8 mouse cellular contexts compared by ENCODE assay signal in genomic region chr6:120192211-120192870, GRCm38 (mm10).
DNase-seq lines count a peak whose midpoint lies in the region; ATAC-seq and TF ChIP-seq lines count a peak whose summit lies in the region.

No protein-coding gene starts in this region.

- no peaks in the 10 kb centered on the region for H3K79me2 ChIP-seq in heart, adult 2 months (replicated peaks; ENCODE audit: control insufficient read depth, insufficient read depth, low read length)

- 0 out of 2 replicates have a peak, but pooled peaks cover 5% of the 10 kb centered on the region for H3K4me1 ChIP-seq in hindbrain, embryonic 11.5 days (replicated peaks; ENCODE audit: control insufficient read depth, insufficient read depth, low read length)
- peaks cover 22% of the 10 kb centered on the region for H3K4me1 ChIP-seq in hindbrain, embryonic 13.5 days (replicated peaks)
- H3K4me1 ChIP-seq in heart, adult 2 months (ENCODE audit: control insufficient read depth, insufficient read depth, low read length) = peaks cover 22% of the 10 kb centered on the region
- peaks cover 17 to 28% of the 10 kb centered on the region in 2 experiments for H3K4me1 ChIP-seq in liver, embryonic 14.5 days (replicated peaks; ENCODE audit: control insufficient read depth in 2 of 2, insufficient read depth in 2 of 2, low read length in 1 of 2)

- peak; percentile 49; the same call in 1 of the 2 replicates for TF ChIP-seq POLR2A in heart, adult 2 months (IDR thresholded peaks at IDR 0.05; ENCODE audit: insufficient read depth, low read depth, low read length)

- H3K4me3 ChIP-seq in hindbrain, embryonic 11.5 days (ENCODE audit: low read depth, low read length) = no peak overlapping the region
- no peak overlapping the region for H3K4me3 ChIP-seq in hindbrain, embryonic 13.5 days
- H3K4me3 ChIP-seq in heart, adult 2 months = no peak overlapping the region
- no peak overlapping the region for H3K4me3 ChIP-seq in liver, embryonic 14.5 days (ENCODE audit: insufficient read depth in 1 of 2, low read depth in 2 of 2, low read length in 2 of 2)

- H3K27ac ChIP-seq in hindbrain, embryonic 11.5 days (ENCODE audit: low read depth, low read length) = no peak overlapping the region
- no peak overlapping the region for H3K27ac ChIP-seq in hindbrain, embryonic 13.5 days
- H3K27ac ChIP-seq in heart, adult 2 months = peak overlapping the region; percentile 80
- H3K27ac ChIP-seq in liver, embryonic 14.5 days = no peak overlapping the region

- H3K4me2 ChIP-seq in hindbrain, embryonic 11.5 days (replicated peaks; ENCODE audit: low read depth, low read length) = no peak overlapping the region
- H3K4me2 ChIP-seq in hindbrain, embryonic 13.5 days = no peak overlapping the region
- H3K4me2 ChIP-seq in liver, embryonic 14.5 days (ENCODE audit: low read depth) = peak overlapping the region; percentile 9; the same call in 1 of the 2 replicates

- intact Hi-C loops in heart, adult 2 months (cut with DNase I) = no loop called here

- TF ChIP-seq EP300 in heart, adult 2 months (IDR thresholded peaks at IDR 0.05; ENCODE audit: insufficient read depth, low read depth, low read length) = no peak
- TF ChIP-seq EP300 in liver, embryonic 14.5 days (IDR thresholded peaks at IDR 0.05; ENCODE audit: low read depth) = no peak

- TF ChIP-seq CTCF in heart, adult 2 months (IDR thresholded peaks at IDR 0.05) = no peak
- TF ChIP-seq CTCF in liver, embryonic 14.5 days (IDR thresholded peaks at IDR 0.05; ENCODE audit: low read depth) = no peak

- H3K9me3 ChIP-seq in hindbrain, embryonic 11.5 days (ENCODE audit: control insufficient read depth, low read length) = no peaks in the 10 kb centered on the region
- H3K9me3 ChIP-seq in hindbrain, embryonic 13.5 days = no peaks in the 10 kb centered on the region
- no peaks in the 10 kb centered on the region for H3K9me3 ChIP-seq in liver, embryonic 14.5 days (ENCODE audit: control insufficient read depth, low read length)

- H3K36me3 ChIP-seq in hindbrain, embryonic 11.5 days (ENCODE audit: control insufficient read depth, insufficient read depth, low read length) = no peaks in the 10 kb centered on the region
- H3K36me3 ChIP-seq in hindbrain, embryonic 13.5 days = no peaks in the 10 kb centered on the region
- H3K36me3 ChIP-seq in heart, adult 2 months (ENCODE audit: control insufficient read depth, insufficient read depth, low read length) = no peaks in the 10 kb centered on the region
- no peaks in the 10 kb centered on the region for H3K36me3 ChIP-seq in liver, embryonic 14.5 days (replicated peaks; ENCODE audit: control insufficient read depth, insufficient read depth, low read depth)

- ATAC-seq in hindbrain, embryonic 11.5 days (ENCODE audit: low FRiP score) = no peak
- ATAC-seq in hindbrain, embryonic 13.5 days (ENCODE audit: low FRiP score) = no peak
- ATAC-seq in liver, embryonic 14.5 days (ENCODE audit: insufficient read depth) = no peak

- 0 out of 2 replicates have a peak overlapping the region, but pooled peaks have one; percentile 0 for H3K9ac ChIP-seq in hindbrain, embryonic 11.5 days (ENCODE audit: low read depth, low read length)
- H3K9ac ChIP-seq in hindbrain, embryonic 13.5 days = no peak overlapping the region
- H3K9ac ChIP-seq in heart, adult 2 months (ENCODE audit: low read depth, low read length) = 0 out of 2 replicates have a peak overlapping the region, but pooled peaks have one; percentile 1
- no peak overlapping the region for H3K9ac ChIP-seq in liver, embryonic 14.5 days (replicated peaks)

- DNase-seq in hindbrain, embryonic 11.5 days (ENCODE audit: low spot score) = peak; percentile 51
- peak; percentile 50 to 62 for DNase-seq in cerebellum, postnatal 36 days
- peak; percentile 85 to 89 for DNase-seq in heart, adult 2 months
- DNase-seq in kidney, adult 8-10 months = peak; percentile 41 to 47
- DNase-seq in liver, embryonic 14.5 days (ENCODE audit: low read depth in 3 of 3, low spot score in 3 of 3) = no peak
- peak; percentile 45 for DNase-seq in ovary, postnatal 10 days (ENCODE audit: low spot score)
- DNase-seq in thymus, postnatal 10 days (ENCODE audit: low spot score in 2 of 2) = no peak

- H3K27me3 ChIP-seq in hindbrain, embryonic 11.5 days (ENCODE audit: control insufficient read depth, insufficient read depth, low read length) = no peaks in the 10 kb centered on the region
- peaks cover 21% of the 10 kb centered on the region for H3K27me3 ChIP-seq in hindbrain, embryonic 13.5 days
- H3K27me3 ChIP-seq in heart, adult 2 months (ENCODE audit: control insufficient read depth, insufficient read depth, low read length) = no peaks in the 10 kb centered on the region
- no peaks in the 10 kb centered on the region for H3K27me3 ChIP-seq in liver, embryonic 14.5 days (ENCODE audit: control insufficient read depth, insufficient read depth, low read length)

- WGBS in hindbrain, embryonic 11.5 days = 13% methylated on average over 13 of the region's 15 CpGs
- 13% methylated on average over 14 of the region's 15 CpGs for WGBS in hindbrain, embryonic 13.5 days
- WGBS in heart, adult 2 months = 17% methylated on average over 15 of the region's 15 CpGs
- WGBS in liver, embryonic 14.5 days (ENCODE audit: insufficient replicate concordance) = 57% methylated on average over 15 of the region's 15 CpGs

Comparison
In these comparisons a context has a peak if more than half of its experiments do, and no peak if none do; other contexts are left out.
1. H3K9ac ChIP-seq: peak in hindbrain, embryonic 11.5 days (single experiment) and heart, adult 2 months (single experiment); none in hindbrain, embryonic 13.5 days (single experiment) and liver, embryonic 14.5 days (single experiment).
2. DNase-seq: peak in hindbrain, embryonic 11.5 days (single experiment), cerebellum, postnatal 36 days (2 of 2), heart, adult 2 months (2 of 2), kidney, adult 8-10 months (2 of 2) and ovary, postnatal 10 days (single experiment); none in liver, embryonic 14.5 days (0 of 3) and thymus, postnatal 10 days (0 of 2).